Mouse (Mus musculus): ENCODE results near the gene Mc1r.
"Not testable (repeated sequence)": the region's sequence is repeated elsewhere in the genome, so short reads cannot be mapped to it uniquely, and the experiment has no call there.

The Mc1r gene

DNA sequence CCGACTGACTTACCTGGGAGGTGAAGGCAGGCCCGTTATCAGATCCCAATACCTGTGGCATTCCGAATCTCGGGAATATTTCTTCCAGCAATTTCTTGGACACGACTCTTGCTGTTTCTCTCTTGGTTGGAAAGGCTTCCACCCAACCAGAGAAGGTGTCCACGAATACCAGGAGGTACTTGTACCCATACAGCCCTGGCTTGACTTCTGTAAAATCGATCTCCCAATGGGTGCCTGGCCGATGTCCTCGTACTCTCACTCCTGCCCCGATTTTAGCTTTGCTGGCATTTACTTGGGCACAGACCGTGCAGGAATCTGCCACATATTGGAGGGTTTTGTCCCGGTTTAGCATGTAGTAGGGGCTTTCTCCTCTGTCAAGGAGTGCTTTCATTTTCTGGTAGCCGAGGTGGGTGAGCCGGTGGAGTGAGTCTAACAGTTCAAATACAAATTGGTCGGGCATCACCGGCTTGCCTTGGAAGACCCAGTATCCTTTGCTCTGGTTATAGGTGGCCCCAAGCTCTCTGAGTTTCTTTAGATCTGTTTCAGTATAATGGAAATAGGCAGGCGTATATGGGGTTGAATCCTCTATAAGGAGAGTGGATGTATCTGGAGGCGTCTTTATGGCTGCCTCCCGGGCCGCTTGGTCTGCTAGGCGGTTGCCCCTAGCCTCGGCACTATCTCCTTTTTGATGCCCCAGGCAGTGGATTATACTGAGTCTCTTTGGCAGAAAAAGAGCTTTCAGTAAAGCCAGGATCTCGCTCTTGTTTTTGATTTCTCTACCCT lies 22.2 kb downstream of the Mc1r start:
- no peak for DNase-seq (ENCODE audit: extremely low read depth, insufficient read length, low spot score)

GRCm38 (mm10) chr8:123429722-123430013 lies 22.8 kb downstream of the Mc1r start:
- DNase-seq (ENCODE audit: extremely low read depth, insufficient read length, low spot score) = not testable (repeated sequence)

DNA sequence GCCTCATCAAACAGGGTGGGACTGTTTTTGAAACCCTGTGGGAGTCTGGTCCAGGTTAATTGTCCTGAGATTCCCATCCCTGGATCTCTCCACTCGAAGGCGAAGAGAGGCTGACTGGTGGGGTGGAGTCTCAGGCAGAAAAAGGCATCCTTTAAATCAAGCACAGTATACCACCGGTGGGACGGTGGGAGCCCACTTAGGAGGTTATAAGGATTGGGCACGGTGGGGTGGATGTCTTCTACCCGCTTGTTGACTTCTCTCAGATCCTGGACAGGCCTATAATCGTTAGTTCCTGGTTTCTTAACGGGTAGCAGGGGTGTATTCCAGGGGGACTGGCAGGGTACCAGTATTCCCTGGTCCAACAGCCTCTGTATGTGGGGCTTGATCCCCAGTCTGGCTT lies 24.0 kb downstream of the Mc1r start:
- not testable (repeated sequence) for DNase-seq (ENCODE audit: extremely low read depth, insufficient read length, low spot score)

GRCm38 (mm10) chr8:123431616-123432365 lies 24.9 kb downstream of the Mc1r start:
- no peak for DNase-seq (ENCODE audit: extremely low read depth, insufficient read length, low spot score)

- DNase-seq (ENCODE audit: extremely low read depth, insufficient read length, low spot score) = no peak
Measured at GRCm38 (mm10) chr8:123432381-123432780, 25.5 kb downstream of the Mc1r start.

- not testable (repeated sequence) for DNase-seq (ENCODE audit: extremely low read depth, insufficient read length, low spot score)
Measured at GRCm38 (mm10) chr8:123433241-123433974, 26.5 kb downstream of the Mc1r start.

DNA sequence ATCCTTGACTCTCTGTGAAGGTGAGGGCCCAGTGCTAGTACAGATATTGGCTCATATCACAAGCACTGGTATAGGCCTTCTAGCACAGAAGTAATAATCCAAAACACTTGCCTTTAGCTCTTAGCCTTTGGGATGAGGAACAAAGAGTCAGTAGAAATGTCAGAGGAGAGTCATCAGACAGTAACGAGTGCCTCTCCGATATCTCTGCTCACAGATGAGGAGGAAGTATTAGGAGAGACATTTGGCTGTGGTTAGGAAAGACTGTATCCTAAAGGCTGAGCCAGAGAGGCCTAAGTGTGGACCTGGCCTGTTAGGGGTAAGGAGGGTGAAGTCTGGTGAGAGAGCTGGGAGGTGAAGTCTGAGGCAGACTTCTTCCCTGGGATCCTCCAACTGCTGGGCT lies 34.9 kb downstream of the Mc1r start:
- DNase-seq (ENCODE audit: extremely low read depth, insufficient read length, low spot score) = no peak

- no peak for DNase-seq (ENCODE audit: extremely low read depth, insufficient read length, low spot score)
Measured at GRCm38 (mm10) chr8:123442351-123442750, 35.4 kb downstream of the Mc1r start.

DNA sequence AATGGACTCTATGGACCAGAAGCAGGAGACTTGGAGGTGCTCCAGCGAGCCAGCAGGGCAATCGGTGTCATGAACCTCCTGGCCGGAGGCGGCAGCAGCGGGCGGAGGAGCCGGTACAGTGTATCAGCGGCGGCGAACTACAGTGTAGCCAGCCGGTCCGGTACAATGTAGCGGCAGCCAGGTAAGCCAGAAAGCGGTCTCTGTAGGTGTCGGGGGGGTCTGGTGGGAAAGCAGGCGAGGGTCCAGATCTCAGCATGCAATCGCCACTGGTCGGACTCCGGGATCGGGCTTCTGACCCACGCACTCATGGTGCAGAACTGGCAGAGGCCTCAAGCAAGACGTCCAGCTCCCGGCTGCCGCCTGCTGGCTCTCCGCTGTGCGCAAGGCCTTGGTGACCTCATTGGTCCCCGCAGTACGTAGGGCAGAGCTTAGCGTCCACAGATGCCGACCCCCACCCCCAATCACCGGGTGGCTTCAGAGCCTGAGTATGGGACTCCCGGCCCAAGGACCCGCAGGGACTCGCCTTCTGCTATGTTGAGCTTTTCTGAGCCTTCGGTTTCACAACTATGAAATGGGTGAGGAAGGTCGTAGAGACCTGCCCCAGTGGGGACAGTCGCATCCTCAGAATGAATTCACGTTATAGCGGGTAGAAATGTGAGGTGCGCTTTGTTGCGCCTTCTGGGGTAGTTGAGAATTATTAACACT lies 36.1 kb downstream of the Mc1r start:
- DNase-seq (ENCODE audit: extremely low read depth, insufficient read length, low spot score) = peak; percentile 97

GRCm38 (mm10) chr8:123443576-123443921 lies 36.6 kb downstream of the Mc1r start:
- no peak for DNase-seq (ENCODE audit: extremely low read depth, insufficient read length, low spot score)

DNA sequence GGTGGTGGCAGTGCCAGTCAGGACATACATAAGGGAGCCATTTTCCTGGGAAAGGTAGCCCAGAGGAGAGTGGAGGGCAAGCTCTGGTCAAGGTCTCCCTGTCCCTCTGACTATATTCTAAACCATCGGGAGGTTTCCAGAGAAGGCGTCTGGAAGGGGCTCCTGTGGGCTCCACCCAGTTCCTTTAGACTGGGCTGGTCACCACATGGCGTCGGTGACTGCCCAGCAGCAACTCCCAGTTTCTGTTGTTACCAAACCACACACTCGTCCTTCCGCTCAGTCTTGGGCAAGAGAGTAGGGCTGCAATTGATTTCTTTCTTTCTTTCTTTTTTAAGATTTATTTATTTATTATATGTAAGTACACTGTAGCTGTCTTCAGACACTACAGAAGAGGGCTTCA lies 37.2 kb downstream of the Mc1r start:
- DNase-seq (ENCODE audit: extremely low read depth, insufficient read length, low spot score) = no peak

GRCm38 (mm10) chr8:123445981-123446380 lies 39.1 kb downstream of the Mc1r start:
- no peak for DNase-seq (ENCODE audit: extremely low read depth, insufficient read length, low spot score)

- DNase-seq (ENCODE audit: extremely low read depth, insufficient read length, low spot score) = no peak
Measured at GRCm38 (mm10) chr8:123446799-123447198, 39.9 kb downstream of the Mc1r start.

- DNase-seq (ENCODE audit: extremely low read depth, insufficient read length, low spot score) = no peak
Measured at GRCm38 (mm10) chr8:123450783-123451182, 43.9 kb downstream of the Mc1r start.

- DNase-seq (ENCODE audit: extremely low read depth, insufficient read length, low spot score) = not testable (repeated sequence)
Measured at GRCm38 (mm10) chr8:123451747-123452146, 44.8 kb downstream of the Mc1r start.

GRCm38 (mm10) chr8:123452149-123452548 lies 45.2 kb downstream of the Mc1r start:
- DNase-seq (ENCODE audit: extremely low read depth, insufficient read length, low spot score) = no peak

DNA sequence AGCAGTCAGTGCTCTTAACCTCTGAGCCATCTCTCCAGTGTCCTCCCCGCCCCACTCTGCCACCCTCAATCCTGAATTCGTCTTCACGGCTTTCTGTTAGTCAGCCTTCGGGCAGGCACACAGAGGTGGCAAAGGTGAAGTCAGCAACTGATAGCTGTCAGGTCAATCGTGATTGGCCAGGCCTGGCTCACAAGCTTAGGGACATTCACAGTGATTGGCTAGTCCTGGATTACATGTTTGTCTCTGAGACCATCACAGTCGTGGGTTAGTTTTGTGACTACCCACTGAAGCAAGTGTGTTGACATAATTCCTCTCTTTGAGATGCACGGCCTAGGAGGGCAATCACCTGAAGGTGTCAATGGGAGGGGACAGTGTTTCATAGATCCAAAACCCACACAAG lies 46.4 kb downstream of the Mc1r start:
- DNase-seq (ENCODE audit: extremely low read depth, insufficient read length, low spot score) = no peak

- DNase-seq (ENCODE audit: extremely low read depth, insufficient read length, low spot score) = no peak
Measured at GRCm38 (mm10) chr8:123453951-123454350, 47.0 kb downstream of the Mc1r start.

GRCm38 (mm10) chr8:123454559-123454958 lies 47.7 kb downstream of the Mc1r start:
- DNase-seq (ENCODE audit: extremely low read depth, insufficient read length, low spot score) = no peak
